Mouse (Mus musculus) B cell, adult 62 days (primary cell): ENCODE data around the gene Gm11595. TPM values are rescaled to one million over a fixed set of nuclear protein-coding genes. Genes with fewer than 3 reads are reported as not detected.

Experiments used
- total RNA-seq: library from RNA; stranded (reverse); gene quantifications from 4 replicates; pipeline ENCODE4 v1.2.4, GENCODE M21; 2023

Gene Gm11595
- not detected in 4 replicates for total RNA-seq

GRCm38 (mm10) chr11:99772813-99773212, at the start of gene Gm11595:
TSS of gene Gm11595 (minus strand) at chr11:99772913.

DNA sequence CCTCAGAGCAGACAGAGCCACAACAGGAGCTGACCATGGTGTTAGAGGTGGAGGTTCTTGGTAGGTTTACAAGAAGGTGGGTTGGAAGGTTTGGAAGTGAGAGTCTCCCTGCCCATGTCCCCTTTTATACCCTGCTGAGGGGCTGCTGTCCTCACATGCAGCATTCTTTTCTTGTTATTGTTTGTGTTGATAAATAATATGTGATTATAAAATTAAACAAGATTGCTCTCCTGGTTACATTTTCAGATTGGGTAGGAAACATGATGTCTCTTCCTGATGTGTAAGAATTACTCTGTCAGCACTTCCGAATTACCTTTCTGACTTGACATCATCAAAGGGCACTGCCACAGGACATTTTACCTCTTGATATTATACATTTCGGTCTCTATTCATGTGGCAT, 42.9 kb upstream of the Gm11595 start, which contains the start of gene Gm11564:
Gene Gm11564, minus strand, starts transcription at position 101 of the 400 bp plus-strand sequence.

DNA sequence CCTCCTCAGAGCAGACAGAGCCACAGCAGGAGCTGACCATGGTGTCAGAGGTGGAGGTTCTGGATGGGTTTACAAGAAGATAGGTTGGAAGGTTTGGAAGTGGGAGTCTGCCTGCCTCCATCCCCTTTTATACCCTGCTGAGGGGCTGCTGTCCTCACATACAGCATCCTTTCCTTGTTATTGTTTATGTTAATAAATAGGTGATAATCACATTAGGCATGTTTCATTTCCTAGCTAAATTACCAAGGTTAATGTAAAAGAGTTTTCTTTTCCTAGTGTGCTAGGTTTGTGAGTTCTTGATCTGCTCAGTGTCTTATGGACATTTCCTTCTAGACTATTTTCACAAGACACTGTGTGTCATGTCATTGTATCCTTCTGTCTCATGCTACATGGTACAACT, 37.1 kb upstream of the Gm11595 start, which contains the start of gene Krtap4-13:
Gene Krtap4-13, minus strand, starts transcription at position 101 of the 400 bp plus-strand sequence.

GRCm38 (mm10) chr11:99804346-99804745, 31.6 kb upstream of the Gm11595 start, which contains the start of gene Gm11554:
TSS of gene Gm11554 (minus strand) at chr11:99804446.

DNA sequence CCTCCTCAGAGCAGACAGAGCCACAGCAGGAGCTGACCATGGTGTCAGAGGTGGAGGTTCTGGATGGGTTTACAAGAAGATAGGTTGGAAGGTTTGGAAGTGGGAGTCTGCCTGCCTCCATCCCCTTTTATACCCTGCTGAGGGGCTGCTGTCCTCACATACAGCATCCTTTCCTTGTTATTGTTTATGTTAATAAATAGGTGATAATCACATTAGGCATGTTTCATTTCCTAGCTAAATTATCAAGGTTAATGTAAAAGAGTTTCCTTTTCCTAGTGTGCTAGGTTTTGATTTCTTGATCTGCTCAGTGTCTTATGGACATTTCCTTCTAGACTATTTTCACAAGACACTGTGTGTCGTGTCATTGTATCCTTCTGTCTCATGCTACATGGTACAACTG, 26.1 kb upstream of the Gm11595 start, which contains the start of gene Gm11569:
Gene Gm11569, minus strand, starts transcription at position 101 of the 400 bp plus-strand sequence.

DNA sequence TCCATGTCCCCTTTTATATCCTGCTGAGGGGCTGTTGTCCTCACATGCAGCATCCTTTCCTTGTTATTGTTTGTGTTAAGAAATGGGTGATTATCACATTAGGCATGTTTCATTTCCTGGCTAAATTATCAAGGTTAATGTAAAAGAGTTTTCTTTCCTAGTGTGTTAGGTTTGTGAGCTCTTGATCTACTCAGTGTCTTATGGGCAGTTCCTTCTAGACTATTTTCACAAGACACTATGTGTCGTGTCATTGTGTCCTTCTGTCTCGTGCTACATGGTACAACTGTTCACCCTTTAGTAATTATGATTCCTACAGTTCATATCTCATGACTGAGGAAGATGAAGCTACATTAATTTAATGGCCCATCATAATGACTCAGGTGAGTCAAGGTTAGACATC, 20.7 kb upstream of the Gm11595 start, which contains the start of gene Gm11596:
Gene Gm11596, minus strand, starts transcription at position 101 of the 400 bp plus-strand sequence.

GRCm38 (mm10) chr11:99784900-99785299, 12.2 kb upstream of the Gm11595 start, which contains the start of gene Krtap4-9:
TSS of gene Krtap4-9 (plus strand) at chr11:99785200.

DNA sequence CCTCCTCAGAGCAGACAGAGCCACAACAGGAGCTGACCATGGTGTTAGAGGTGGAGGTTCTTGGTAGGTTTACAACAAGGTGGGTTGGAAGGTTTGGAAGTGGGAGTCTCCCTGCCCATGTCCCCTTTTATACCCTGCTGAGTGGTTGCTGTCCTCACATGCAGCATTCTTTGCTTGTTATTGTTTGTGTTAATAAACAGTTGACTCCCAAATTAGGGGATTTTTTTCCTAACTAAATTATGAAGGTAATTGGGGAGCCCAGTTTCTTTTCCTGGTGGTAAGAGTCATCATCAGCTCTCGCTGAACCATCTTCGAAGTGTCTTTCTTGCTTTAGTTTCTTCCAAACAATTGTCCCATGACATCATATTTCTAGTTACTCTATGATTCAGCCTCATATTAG, 7.9 kb upstream of the Gm11595 start, which contains the start of gene Krtap4-8:
Gene Krtap4-8, minus strand, starts transcription at position 101 of the 400 bp plus-strand sequence.

GRCm38 (mm10) chr11:99734190-99734589, 38.5 kb downstream of the Gm11595 start, which contains the start of gene Gm14180:
TSS of gene Gm14180 (minus strand) at chr11:99734290.

Other genes with a start within 250 kb of the Gm11595 start
- not detected in 4 replicates for gene Krt40, start 229.8 kb downstream of the Gm11595 start, total RNA-seq
- gene Krtap3-3, start 222.0 kb downstream of the Gm11595 start, total RNA-seq: not detected in 4 replicates
- gene Krtap3-2, start 216.1 kb downstream of the Gm11595 start, total RNA-seq: not detected in 4 replicates
- not detected in 4 replicates for gene Gm11939, start 213.4 kb downstream of the Gm11595 start, total RNA-seq
- gene Krtap3-1, start 206.3 kb downstream of the Gm11595 start, total RNA-seq: not detected in 4 replicates
- gene Krtap1-5, start 191.9 kb downstream of the Gm11595 start, total RNA-seq: not detected in 4 replicates
- gene Krtap1-4, start 189.3 kb downstream of the Gm11595 start, total RNA-seq: not detected in 4 replicates
- gene Krtap1-3, start 181.6 kb downstream of the Gm11595 start, total RNA-seq: not detected in 4 replicates
- not detected in 4 replicates for gene Krtap9-3, start 174.8 kb downstream of the Gm11595 start, total RNA-seq
- gene Gm11938, start 169.6 kb downstream of the Gm11595 start, total RNA-seq: not detected in 4 replicates
- gene Gm11937, start 162.7 kb downstream of the Gm11595 start, total RNA-seq: not detected in 4 replicates
- not detected in 4 replicates for gene Krtap2-4, start 158.1 kb downstream of the Gm11595 start, total RNA-seq
- not detected in 4 replicates for gene Gm11562, start 152.5 kb downstream of the Gm11595 start, total RNA-seq
- not detected in 4 replicates for gene Krtap4-1, start 144.7 kb downstream of the Gm11595 start, total RNA-seq
- gene Krtap4-2, start 137.8 kb downstream of the Gm11595 start, total RNA-seq: not detected in 4 replicates
- gene Krtap4-7, start 128.8 kb downstream of the Gm11595 start, total RNA-seq: not detected in 4 replicates
- not detected in 4 replicates for gene Gm11555, start 122.7 kb downstream of the Gm11595 start, total RNA-seq
- gene Gm11563, start 114.0 kb downstream of the Gm11595 start, total RNA-seq: not detected in 4 replicates
- not detected in 4 replicates for gene Krtap4-6, start 107.0 kb downstream of the Gm11595 start, total RNA-seq
- gene Gm14190, start 82.2 kb downstream of the Gm11595 start, total RNA-seq: not detected in 4 replicates
- gene Gm14180, start 38.6 kb downstream of the Gm11595 start, total RNA-seq: not detected in 4 replicates
- not detected in 4 replicates for gene Krtap4-8, start 7.8 kb upstream of the Gm11595 start, total RNA-seq
- not detected in 4 replicates for gene Krtap4-9, start 12.3 kb upstream of the Gm11595 start, total RNA-seq
- gene Gm11596, start 20.6 kb upstream of the Gm11595 start, total RNA-seq: not detected in 4 replicates
- not detected in 4 replicates for gene Gm11569, start 26.0 kb upstream of the Gm11595 start, total RNA-seq
- not detected in 4 replicates for gene Gm11554, start 31.5 kb upstream of the Gm11595 start, total RNA-seq
- not detected in 4 replicates for gene Krtap4-13, start 37.0 kb upstream of the Gm11595 start, total RNA-seq
- not detected in 4 replicates for gene Gm11564, start 42.8 kb upstream of the Gm11595 start, total RNA-seq
- gene 2300003K06Rik, start 65.2 kb upstream of the Gm11595 start, total RNA-seq: not detected in 4 replicates
- not detected in 4 replicates for gene Krtap4-16, start 78.7 kb upstream of the Gm11595 start, total RNA-seq
- gene Gm11568, start 85.0 kb upstream of the Gm11595 start, total RNA-seq: not detected in 4 replicates
- not detected in 4 replicates for gene Gm11559, start 91.6 kb upstream of the Gm11595 start, total RNA-seq
- not detected in 4 replicates for gene Krtap9-1, start 100.5 kb upstream of the Gm11595 start, total RNA-seq
- gene Gm11567, start 106.3 kb upstream of the Gm11595 start, total RNA-seq: not detected in 4 replicates
- not detected in 4 replicates for gene Krtap31-1, start 135.0 kb upstream of the Gm11595 start, total RNA-seq
- gene Gm11565, start 141.8 kb upstream of the Gm11595 start, total RNA-seq: not detected in 4 replicates
- gene Krtap31-2, start 163.4 kb upstream of the Gm11595 start, total RNA-seq: not detected in 4 replicates
- not detected in 4 replicates for gene Krtap9-5, start 175.6 kb upstream of the Gm11595 start, total RNA-seq
- not detected in 4 replicates for gene Krtap29-1, start 206.1 kb upstream of the Gm11595 start, total RNA-seq
- gene Krtap16-1, start 213.7 kb upstream of the Gm11595 start, total RNA-seq: not detected in 4 replicates
- not detected in 4 replicates for gene Krtap17-1, start 221.1 kb upstream of the Gm11595 start, total RNA-seq
- gene Krt33a, start 243.3 kb upstream of the Gm11595 start, total RNA-seq: not detected in 4 replicates